Mouse (Mus musculus) 416B (cell line): ENCODE results near the gene Gm10376.
"Not testable (repeated sequence)": the region's sequence is repeated elsewhere in the genome, so short reads cannot be mapped to it uniquely, and the experiment has no call there.

Experiments used
- DNase-seq: peaks from one replicate; pipeline ENCODE4 v3.0.0; 2011; ENCODE audit warnings: low read depth

Gm10376 gene

GRCm38 (mm10) chr14:43015528-43015927 is at the start of gene Gm10376:
Gm10376 (minus strand) TSS chr14:43015628.
- not testable (repeated sequence) for DNase-seq

GRCm38 (mm10) chr14:43060179-43060578 is 44.8 kb upstream of the Gm10376 start:
- DNase-seq: not testable (repeated sequence)

GRCm38 (mm10) chr14:43058063-43058462 is 42.6 kb upstream of the Gm10376 start:
- not testable (repeated sequence) for DNase-seq

GRCm38 (mm10) chr14:42993524-42993923 is 21.9 kb downstream of the Gm10376 start, which contains the start of gene Gm8082:
Gm8082 (minus strand) TSS chr14:42993624.
- not testable (repeated sequence) for DNase-seq
